In the genomic region with DNA sequence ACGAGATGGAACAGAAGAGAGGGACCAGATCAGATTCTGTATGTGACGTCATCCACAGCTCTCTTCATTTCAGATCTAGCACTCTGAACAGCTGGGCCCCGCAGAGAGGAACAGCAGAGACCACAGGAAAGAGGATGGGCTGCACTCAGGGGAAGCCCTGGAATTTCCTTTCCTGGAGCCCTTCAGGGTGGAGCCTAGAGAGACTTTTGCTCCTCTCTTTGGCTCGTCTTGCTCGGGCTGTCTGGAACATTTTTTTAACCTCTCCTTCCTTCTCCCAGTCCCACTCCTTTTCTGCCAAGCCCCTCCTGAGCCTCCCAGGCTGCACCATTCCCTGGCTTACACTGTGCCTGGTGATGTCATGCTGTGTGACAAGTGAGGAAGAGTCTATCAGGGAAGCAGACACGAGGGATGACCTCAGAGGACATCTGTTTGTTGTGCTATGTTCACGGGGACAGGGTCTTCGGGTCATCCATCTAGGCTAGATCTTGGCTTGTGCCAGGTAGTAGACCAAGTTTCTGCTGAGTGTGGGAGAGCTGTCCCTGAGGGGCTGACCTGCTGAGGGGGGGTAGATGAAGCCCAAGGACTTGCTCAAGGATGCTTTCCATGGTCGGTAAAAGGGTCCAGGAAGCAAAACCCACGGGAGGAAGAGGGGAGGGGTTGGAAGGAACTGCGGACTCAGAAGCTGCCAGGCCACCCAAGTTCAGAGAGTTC, we compare ENCODE assay signal across 8 mouse cellular contexts.
A peak's percentile ranks its signal among the peaks of the same experiment; 100 is the strongest.
DNase-seq lines count a peak whose midpoint lies in the region; ATAC-seq and TF ChIP-seq lines count a peak whose summit lies in the region.
"Had no signal": no experiment of that assay in that cellular context is flagged by ENCODE, and none has a peak within 500 bp of the region (broad histone marks: within the 10 kb centered on the region; RNA-seq: fewer than 3 reads in every experiment).

No protein-coding gene starts in this region.

- no peaks in the 10 kb centered on the region for H3K79me2 ChIP-seq in heart, adult 2 months (replicated peaks; ENCODE audit: control insufficient read depth, insufficient read depth, low read length)

- no peak for TF ChIP-seq POLR2A in spleen, adult 2 months (IDR thresholded peaks at IDR 0.05; ENCODE audit: low read depth, low read length)
- no peak for TF ChIP-seq POLR2A in heart, adult 2 months (IDR thresholded peaks at IDR 0.05; ENCODE audit: insufficient read depth, low read depth, low read length)

- no peak overlapping the region; the same call in 1 of the 2 replicates for H3K4me3 ChIP-seq in spleen, adult 2 months (ENCODE audit: extremely low read depth, insufficient read depth, insufficient read length)
- no peak overlapping the region for H3K4me3 ChIP-seq in heart, adult 2 months
- no peak overlapping the region for H3K4me3 ChIP-seq in intestine, embryonic 16.5 days (ENCODE audit: low read length)
- peak overlapping the region; percentile 88 for H3K4me3 ChIP-seq in megakaryocyte, embryonic 14.5 days (replicated peaks)
- H3K4me3 ChIP-seq: neural tube, embryonic 12.5 days had no signal

- H3K9ac ChIP-seq in heart, adult 2 months (ENCODE audit: low read depth, low read length): no peak overlapping the region
- H3K9ac ChIP-seq in intestine, embryonic 16.5 days (ENCODE audit: low read depth, low read length): no peak overlapping the region; the same call in 1 of the 2 replicates
- H3K9ac ChIP-seq: neural tube, embryonic 12.5 days had no signal

- H3K4me2 ChIP-seq in intestine, embryonic 16.5 days (ENCODE audit: low read depth, low read length): no peak overlapping the region
- H3K4me2 ChIP-seq: neural tube, embryonic 12.5 days had no signal

- H3K27me3 ChIP-seq in spleen, adult 2 months (ENCODE audit: control insufficient read depth, insufficient read depth, low read length): no peaks in the 10 kb centered on the region
- H3K27me3 ChIP-seq in heart, adult 2 months (ENCODE audit: control insufficient read depth, insufficient read depth, low read length): no peaks in the 10 kb centered on the region
- no peaks in the 10 kb centered on the region for H3K27me3 ChIP-seq in intestine, embryonic 16.5 days (replicated peaks; ENCODE audit: control insufficient read depth, insufficient read depth, low read length)
- no peaks in the 10 kb centered on the region for H3K27me3 ChIP-seq in megakaryocyte, embryonic 14.5 days (replicated peaks)
- H3K27me3 ChIP-seq: neural tube, embryonic 12.5 days had no signal

- H3K36me3 ChIP-seq in spleen, adult 2 months (ENCODE audit: control insufficient read depth, insufficient read depth, low read length): no peaks in the 10 kb centered on the region
- no peaks in the 10 kb centered on the region for H3K36me3 ChIP-seq in heart, adult 2 months (ENCODE audit: control insufficient read depth, insufficient read depth, low read length)
- H3K36me3 ChIP-seq in intestine, embryonic 16.5 days (ENCODE audit: control insufficient read depth, insufficient read depth, low read length): no peaks in the 10 kb centered on the region
- peaks cover 84% of the 10 kb centered on the region for H3K36me3 ChIP-seq in megakaryocyte, embryonic 14.5 days (replicated peaks; ENCODE audit: low read length)
- H3K36me3 ChIP-seq: neural tube, embryonic 12.5 days had no signal

- 12% methylated on average over 11 of the region's 11 CpGs for WGBS in spleen, adult 2 months
- 21% methylated on average over 11 of the region's 11 CpGs for WGBS in heart, adult 2 months
- 27% methylated on average over 11 of the region's 11 CpGs for WGBS in intestine, embryonic 16.5 days

- DNase-seq in spleen, adult 2 months (ENCODE audit: low read depth in 1 of 2, low spot score in 2 of 2): no peak
- DNase-seq in spleen, postnatal 14 days (ENCODE audit: low spot score in 2 of 2): no peak
- DNase-seq in heart, adult 2 months: peak; percentile 46 to 66
- no peak for DNase-seq in cerebellum, adult 9-11 months
- no peak for DNase-seq in spleen, postnatal 10 days (ENCODE audit: low spot score in 2 of 2)

- TF ChIP-seq CTCF in spleen, adult 2 months (IDR thresholded peaks at IDR 0.05; ENCODE audit: extremely low read depth, insufficient read depth, insufficient read length, insufficient replicate concordance): no peak
- no peak for TF ChIP-seq CTCF in heart, adult 2 months (IDR thresholded peaks at IDR 0.05)

- peak overlapping the region; percentile 52 for H3K27ac ChIP-seq in spleen, adult 2 months (ENCODE audit: insufficient read depth, low read length)
- peak overlapping the region; percentile 20 for H3K27ac ChIP-seq in heart, adult 2 months
- peak overlapping the region; percentile 63; the same call in 1 of the 2 replicates for H3K27ac ChIP-seq in intestine, embryonic 16.5 days (ENCODE audit: low read length)
- H3K27ac ChIP-seq: neural tube, embryonic 12.5 days had no signal

- no peak for TF ChIP-seq EP300 in heart, adult 2 months (IDR thresholded peaks at IDR 0.05; ENCODE audit: insufficient read depth, low read depth, low read length)

- intact Hi-C loops in heart, adult 2 months (cut with DNase I): no loop called here

- H3K9me3 ChIP-seq in intestine, embryonic 16.5 days (ENCODE audit: control insufficient read depth, low read length): no peaks in the 10 kb centered on the region
- no peaks in the 10 kb centered on the region for H3K9me3 ChIP-seq in megakaryocyte, embryonic 14.5 days
- H3K9me3 ChIP-seq: neural tube, embryonic 12.5 days had no signal

- ATAC-seq in intestine, embryonic 16.5 days: peak; percentile 88

- peaks cover 40% of the 10 kb centered on the region; the same call in 1 of the 2 replicates for H3K4me1 ChIP-seq in spleen, adult 2 months (ENCODE audit: control insufficient read depth, insufficient read depth, insufficient read length)
- peaks cover 11% of the 10 kb centered on the region for H3K4me1 ChIP-seq in heart, adult 2 months (ENCODE audit: control insufficient read depth, insufficient read depth, low read length)
- peaks cover 17% of the 10 kb centered on the region for H3K4me1 ChIP-seq in intestine, embryonic 16.5 days (ENCODE audit: control insufficient read depth, insufficient read depth, low read length)
- peaks cover 100% of the 10 kb centered on the region for H3K4me1 ChIP-seq in megakaryocyte, embryonic 14.5 days

Comparison
In these comparisons a context has a peak if more than half of its experiments do, and no peak if none do; other contexts are left out.
1. DNase-seq: peak in heart, adult 2 months (2 of 2); none in spleen, adult 2 months (0 of 2), spleen, postnatal 14 days (0 of 2), cerebellum, adult 9-11 months (single experiment) and spleen, postnatal 10 days (0 of 2).
2. Peak in every context shown above with its lines, with median percentiles within 50 percentile points of each other: H3K27ac ChIP-seq.